Mouse (Mus musculus) skeletal muscle tissue, adult 2 months (tissue): ENCODE measurements at regions not wholly inside any gene's neighbourhood (a gene's known extent, or its start where the extent isn't known, plus 50 kb on each side); places are given as distances from the start of the nearest gene placed in this dataset.

Source experiments
- DNase-seq: peaks from one replicate; pipeline ENCODE4 v3.0.0-alpha.2; 2012; ENCODE audit warnings: low read depth, low spot score

DNA sequence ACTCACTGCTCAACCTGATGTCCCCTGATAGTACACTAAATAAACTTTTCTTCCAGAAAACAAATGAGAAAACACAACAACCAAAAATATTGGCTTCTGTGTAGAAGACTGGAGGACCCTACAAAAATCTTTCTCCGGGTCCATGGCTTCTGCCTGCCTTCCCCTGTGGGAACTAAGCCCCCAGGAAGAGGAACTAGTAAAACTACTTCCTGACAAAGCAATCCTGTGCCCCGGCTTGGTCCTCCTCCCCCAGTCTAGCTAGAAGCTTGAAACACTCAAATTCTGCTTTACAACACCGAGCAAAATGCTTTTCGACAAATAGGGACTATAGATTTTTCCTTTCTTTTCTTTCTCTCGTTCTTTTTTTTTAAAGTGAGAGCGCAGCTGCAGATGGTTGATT, 51.3 kb upstream of the Mki67 start:
- DNase-seq = no peak

DNA sequence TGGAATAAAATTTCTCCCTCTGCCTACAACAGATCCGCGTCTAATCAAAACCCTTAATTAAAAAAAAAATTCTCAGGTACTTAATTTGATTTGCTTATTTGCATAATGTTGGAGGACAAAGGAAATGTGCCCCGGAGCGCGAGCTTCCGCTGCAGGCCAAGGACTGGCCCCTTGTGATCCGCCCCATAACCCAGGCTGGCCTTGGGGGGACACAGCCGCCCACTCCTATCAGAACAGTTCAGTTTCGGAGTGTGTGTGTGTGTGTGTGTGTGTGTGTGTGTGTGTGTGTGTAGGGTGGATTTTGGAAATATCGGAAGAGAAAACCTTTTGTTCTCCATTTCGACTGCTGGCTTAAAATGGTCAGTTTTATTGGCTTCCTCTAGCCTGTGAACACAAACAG, 51.9 kb upstream of the Mki67 start:
- DNase-seq = no peak

DNA sequence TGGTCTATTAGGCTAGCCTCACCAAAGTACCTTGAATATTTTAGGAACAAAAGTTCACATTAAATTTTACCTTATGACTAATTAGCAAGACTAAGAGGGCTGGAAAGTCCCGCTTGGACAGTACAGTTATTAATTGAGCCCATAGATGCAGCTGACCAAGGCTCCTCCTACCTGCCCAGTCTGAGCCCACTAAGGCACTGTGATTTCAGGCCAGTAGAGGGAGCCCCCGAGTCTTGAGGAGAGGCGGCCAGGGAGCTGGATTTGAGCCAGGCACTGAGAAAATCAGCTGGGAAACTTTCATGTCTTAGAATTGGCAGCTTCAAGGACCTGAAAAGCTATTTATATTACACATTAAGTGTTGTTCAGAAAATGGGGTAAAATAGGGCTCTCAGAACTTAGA, 52.4 kb upstream of the Mki67 start:
- DNase-seq = peak; percentile 72

DNA sequence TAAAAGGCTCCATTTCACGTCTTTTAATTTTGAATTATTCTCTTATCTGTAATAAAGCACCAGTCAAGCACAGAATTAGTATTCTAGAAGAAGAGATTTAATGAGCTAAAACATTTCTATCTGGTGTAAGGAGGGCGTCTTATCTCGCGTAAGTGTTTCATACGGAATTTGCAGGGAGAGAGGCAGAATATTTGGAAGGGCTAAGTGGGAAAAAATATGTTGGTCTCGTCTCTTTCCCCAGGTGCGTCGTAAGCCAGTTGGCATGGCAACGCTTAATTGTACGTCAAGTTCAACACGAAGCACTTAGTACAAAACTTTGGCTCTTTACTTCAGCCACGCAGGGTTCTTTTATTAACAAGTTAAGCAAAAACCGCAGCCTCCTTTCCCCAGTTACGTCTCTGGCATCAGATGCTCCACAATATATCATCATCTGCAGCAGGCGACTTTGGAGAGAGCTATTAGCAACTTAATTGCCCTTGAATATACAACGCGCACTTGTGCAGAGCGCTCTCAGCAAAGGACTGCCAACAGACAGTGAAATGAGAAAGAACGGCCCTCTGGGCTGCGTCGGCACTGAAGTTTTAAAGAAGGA, 53.0 kb upstream of the Mki67 start:
- no peak for DNase-seq

DNA sequence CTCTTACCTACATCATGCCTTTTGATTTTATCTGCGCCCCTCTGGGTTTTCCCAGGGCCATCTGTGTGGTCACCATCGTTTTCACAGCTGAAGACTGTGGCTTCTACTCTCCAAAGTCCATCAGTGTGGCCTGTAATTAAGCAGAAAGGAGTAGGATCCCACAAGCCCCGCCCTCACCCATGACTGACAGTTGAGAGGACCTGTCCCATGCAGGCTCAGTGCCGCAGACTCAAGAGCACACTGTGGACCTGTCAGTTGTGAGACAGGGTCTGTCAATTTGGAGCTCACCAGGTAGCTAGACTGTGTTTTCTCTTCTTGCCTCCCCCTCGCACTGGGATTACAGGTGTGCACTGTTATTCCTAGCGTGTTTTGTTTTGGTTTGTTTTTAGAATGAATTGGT, 53.9 kb upstream of the Mki67 start:
- no peak for DNase-seq

DNA sequence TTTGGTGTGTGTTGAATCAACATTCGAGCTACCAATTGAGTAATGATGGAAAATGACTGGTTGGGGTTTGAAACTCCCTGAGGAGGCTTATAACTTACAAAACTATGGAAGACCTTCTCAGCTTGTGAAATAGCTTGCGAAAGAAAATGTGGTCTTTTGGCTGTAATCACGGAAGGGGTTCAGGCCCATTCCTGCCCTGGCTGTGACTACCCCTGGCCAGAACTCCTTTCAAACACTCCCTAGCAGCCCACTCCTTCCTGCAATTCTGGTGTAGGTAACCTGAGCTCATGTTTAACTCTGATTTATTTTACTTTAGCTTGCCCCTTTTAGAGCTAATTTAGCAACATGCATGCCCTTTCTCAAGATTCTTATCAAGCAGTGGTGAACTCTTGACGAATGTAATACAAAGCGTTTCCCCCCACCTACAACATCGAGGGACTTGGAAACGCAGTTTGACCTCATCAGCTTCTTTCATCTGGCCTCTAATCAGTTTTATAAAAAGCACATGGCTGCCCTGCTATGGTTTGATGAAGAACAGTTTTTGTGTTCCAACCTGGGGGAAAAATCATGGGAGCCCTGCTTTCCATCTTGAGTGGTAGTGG, 59.8 kb upstream of the Mki67 start:
- no peak for DNase-seq

DNA sequence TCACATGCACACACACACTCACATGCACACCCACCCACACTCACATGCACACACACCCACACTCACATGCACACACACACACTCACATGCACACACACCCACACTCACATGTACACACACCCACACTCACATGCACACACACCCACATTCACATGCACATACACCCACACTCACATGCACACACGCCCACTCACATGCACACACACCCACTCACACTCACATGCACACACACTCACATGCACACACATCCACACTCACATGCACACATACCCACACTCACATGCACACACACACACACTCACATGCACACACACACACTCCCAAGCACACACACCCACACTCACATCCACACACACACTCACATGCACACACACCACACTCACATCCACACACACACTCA, 74.0 kb upstream of the Mki67 start:
- no peak for DNase-seq

DNA sequence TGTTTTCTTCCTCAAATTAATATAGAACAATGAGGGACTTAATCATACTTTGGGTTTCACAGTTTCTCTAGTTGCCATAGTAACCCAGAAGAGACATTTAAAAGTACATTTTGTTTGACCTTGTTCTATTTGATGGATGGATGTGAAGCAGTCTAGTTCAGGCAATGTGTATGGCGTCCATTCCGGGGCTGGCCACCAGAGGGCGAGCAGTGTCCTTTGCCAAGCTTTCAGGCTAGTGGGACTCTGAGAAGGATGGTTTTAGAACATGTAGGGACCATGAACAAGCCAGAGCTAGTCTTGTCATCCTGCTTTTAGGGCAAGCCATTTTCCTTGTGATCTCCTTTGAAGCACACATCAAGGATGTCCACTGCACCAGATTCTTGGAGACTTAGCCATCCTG, 74.8 kb upstream of the Mki67 start:
- DNase-seq = no peak

DNA sequence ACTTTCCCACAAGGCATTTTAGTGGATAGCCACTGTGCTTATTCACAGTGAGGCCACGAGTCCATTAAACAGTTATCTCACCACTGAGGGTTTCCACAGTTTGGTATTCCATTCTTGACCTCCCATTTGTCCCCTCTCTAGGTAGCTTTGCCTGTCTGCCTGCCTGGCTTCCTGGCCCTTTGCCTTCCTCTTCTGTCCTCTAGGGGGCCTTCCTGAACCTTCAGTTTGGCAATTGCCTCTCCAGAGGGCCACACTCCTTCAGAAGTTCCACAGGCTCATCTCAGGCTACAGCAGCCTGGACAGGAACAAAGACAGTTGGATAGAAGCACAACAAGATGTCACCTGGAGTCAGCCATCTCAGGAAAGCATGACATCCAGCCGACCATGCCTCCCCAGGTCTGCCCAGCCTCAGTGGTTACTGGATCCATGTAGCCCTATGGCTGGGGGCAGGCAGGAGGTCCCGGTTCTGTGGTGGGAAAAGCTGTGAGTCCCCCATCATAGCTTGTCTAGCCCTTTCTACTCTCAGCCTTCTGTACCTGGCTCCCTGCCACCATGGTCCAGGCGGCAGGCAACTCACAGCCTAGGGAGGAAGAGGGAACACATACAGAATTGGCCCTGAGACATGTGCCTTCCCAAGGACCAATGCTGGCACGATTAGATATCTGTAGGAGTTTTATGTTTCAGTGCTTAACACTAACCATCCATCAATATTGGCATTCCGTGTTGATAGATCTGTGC, 76.0 kb upstream of the Mki67 start:
- no peak for DNase-seq

DNA sequence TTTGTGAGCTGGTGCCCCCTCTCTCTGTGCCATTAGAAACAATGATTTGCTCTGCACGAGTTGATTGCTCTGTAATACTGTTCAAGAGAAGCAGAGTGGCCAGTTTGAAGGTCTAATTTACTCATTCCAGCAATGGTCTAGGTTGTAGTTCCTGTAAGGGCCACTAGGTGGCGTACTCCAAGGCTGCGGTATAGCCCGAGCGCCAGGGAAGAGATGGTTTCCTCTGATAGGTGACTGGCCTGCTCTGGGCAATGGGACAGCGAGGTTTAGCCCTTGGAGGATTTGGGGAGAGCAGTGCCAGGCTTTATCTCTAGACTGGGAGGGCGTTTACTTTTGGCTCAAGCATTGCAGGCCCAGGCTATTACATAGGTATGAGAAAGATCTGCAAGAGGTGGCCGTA, 76.8 kb upstream of the Mki67 start:
- no peak for DNase-seq

DNA sequence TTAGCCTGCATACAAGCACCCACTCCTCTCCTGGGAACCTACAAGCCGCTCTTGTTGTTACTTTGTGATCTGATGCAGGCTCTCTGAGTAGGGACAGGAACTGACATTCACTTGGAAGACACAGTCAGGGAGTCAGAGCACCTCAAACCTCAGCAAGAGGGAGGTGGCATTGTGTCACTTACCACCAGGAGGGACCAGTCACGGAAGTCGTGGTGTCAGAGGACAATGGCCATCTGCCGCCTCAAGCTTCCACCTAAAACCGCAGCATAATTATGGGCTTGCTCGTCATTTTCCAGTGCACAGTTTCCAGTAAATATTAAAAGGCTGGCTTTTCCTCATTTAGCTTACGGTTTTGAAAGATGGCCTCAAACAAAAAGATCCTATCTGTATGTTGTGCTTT, 78.1 kb upstream of the Mki67 start:
- no peak for DNase-seq

DNA sequence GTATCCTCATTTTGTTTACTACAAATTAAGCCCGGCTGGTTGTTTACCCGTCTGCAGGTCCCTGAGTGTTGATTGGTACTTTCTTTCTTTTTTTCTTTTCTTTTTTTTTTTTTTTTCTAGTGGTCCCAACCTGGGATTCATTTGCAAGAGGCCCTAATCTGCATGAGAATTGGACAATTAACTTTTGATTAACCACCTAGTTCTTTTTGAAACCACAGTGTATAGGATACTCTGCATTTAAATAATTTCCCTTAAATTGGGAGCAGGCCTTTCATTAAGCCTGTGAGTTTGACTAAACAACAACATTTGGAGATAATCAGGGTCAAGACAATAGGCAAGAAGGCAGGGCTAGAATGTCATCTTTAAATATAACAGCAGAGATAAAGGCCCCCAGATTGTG, 78.5 kb upstream of the Mki67 start:
- no peak for DNase-seq

DNA sequence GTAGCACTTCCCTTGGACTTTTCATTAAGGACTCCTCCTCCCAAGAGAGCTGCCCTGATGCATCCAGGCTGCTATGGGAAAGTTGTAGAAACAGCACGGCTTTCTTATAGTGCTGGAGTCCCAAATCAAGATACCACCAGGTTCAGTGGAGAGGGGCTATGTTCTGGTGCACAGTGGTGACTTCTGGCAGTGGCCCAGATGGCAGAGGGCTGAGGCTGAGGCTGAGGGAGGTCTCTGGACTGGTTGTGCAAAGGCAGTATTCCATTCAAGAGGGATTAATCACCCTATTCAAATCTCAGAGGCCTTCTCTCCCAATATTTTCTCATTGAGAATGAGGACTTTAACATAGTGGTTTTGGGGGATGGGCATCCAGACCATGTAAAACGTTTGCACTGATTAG, 82.3 kb upstream of the Mki67 start:
- no peak for DNase-seq

DNA sequence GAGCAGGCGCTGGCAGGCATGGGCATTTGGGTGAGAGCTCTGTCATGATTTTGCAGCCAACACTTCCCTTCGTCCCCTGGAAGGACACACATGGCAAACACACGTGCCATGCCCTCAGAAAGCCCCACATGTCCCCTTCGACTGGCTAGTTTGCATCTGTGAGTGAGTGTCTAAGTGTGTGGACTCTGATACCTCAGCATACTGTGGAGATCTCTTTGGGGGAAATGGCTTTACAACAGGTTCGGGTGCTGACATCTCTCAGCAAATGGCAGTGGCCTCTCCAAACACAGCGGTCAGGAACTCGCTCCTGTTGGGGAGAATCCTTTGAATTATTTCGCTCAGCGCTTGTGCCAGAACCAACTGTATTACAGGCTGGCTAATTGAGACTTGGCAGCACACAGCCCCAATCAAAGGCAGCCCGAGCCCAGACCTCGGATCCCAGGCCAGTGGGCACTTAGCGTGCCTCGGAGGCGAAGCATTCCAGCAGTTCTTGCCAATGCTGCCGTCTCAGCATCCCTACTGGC, 86.5 kb upstream of the Mki67 start:
- DNase-seq = no peak

DNA sequence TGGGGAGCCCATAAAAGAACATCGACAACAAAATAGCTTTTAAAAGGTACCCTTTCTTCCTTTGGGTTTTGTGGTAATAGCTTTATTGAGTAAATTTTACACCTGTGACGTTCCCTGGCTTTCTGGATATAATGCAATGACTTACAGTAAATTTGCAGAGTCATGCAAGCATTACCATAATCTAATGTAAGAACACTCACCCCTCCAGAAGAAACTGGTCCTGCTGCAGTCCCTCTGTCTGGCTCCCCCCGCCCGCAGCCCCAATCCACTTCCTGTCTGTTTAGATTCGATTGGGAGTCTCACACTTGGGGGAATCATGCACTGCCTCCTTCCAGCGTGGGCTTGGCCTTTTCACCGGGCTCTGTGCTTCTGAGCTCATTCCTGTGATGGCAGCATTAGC, 88.6 kb upstream of the Mki67 start:
- no peak for DNase-seq

DNA sequence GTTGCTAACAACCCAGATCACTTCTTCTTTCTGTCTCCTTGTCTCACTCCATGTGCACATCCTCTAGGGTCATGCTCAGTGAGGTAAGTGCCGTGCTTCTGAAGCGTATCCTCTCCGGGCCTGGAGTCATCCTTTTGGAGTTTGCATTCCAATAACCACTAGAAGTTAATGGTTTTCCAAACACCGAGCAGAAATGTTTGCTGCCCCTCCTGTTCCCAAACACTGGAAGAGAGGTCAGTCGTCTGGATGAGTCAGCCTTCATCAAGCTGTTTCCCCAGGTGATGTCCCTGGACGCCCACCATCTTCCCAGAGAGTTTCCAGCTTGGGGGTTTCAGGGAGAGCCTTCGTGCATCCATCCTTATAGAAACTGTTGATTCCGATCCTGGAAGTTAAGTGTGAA, 90.0 kb upstream of the Mki67 start:
- no peak for DNase-seq

DNA sequence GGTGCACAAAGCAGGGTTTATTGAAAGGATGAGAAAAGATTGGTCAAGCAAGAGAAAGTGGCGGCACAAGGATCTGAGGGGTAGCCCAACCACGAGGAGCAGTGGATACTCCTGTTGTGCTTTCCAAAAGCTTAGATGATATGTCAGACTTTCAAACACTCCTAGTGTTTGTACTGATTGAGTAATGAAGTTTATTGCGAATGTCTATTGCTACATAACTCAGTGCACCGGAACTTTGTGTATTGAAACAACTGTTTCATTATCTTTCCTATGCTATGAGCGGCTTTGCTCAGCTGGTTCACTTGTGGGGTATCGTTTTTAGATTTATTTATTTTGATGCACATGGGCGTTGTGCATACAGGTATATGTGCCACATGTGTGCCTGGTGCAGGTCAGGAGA, 90.5 kb upstream of the Mki67 start:
- DNase-seq = no peak

DNA sequence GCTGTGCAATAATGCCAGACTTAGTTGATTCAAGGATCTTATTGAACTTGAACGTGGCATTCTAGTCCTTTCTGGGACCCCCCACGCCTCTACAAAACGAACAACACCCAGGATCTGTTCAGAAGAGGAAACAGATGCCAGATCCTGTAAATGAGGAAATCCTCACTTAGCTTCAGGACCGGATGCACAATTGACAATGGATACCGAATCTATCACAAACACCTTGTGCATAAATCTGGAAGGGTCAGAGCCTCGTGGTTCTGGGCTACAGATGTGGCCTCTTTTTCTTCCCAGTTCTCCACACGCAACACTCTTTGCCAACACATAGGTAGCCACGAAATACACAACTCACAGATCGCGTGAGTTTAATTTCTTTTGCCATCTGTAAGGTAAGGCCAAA, 93.0 kb upstream of the Mki67 start:
- no peak for DNase-seq

DNA sequence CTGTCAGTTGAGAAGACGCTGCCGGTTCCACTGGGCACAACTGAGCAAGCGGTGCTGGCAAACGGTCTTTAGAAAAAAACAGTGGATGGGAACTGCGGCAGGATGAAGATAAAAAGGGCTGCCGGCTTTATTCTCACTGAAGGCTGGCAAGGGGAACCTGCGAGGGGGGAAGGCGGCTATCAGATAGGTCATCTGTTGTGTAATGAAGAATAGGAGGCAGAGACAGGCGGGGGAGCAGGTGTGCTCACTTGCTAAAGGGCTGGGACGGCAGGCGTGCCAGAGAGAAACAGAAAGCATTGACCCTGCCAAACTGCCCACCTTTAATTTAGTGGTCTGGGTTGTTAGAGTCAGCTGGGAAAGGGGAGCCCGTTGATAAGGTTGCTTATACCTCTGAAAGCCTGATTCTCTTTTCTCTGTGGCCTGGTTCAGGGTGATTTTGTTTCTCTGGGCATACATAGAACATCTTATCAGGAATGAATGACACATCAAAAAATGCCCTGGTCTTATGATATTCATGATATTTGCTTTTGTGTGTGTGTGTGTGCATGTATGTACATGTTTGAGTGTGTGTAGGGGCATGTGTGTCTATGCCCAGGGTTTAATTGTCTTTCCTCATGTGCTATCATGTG, 93.7 kb upstream of the Mki67 start:
- no peak for DNase-seq

DNA sequence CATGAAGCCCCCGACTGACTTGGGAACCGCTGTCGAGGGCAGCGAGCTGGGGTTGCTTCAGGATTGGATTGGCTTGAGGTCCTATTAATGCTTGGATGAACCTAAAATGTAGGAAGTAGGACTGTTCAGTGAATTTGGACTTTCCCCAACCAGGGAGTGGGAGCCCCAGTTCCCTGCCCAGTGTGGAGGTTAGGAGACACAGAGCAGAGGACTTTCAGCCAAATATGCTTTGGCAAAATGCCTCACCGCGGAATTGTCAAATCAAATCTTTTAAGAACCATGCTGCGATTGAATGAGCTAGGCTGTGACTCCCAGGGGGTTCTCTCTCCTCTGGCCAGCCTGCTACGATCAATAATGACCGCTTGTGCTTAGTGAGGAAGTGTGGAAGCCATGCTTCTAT, 94.8 kb upstream of the Mki67 start:
- no peak for DNase-seq

DNA sequence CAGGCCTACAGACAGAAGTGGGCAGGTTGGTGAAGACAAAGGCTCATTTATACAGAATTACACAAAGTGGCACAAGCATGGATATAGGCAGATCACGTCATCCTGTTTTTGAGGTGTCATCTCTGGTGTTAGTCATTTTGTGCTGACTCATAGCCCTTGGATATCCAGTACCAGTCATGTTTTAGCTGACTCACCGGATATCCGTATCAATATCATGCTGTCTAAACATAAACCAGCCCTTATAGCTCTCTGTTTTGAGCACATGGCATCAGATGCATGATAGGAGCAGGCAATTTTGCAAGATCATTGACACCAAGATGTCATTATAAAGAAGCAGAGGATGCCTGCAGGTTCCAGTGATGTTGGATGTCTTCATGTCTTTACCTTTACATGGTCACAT, 97.5 kb upstream of the Mki67 start:
- DNase-seq = no peak

DNA sequence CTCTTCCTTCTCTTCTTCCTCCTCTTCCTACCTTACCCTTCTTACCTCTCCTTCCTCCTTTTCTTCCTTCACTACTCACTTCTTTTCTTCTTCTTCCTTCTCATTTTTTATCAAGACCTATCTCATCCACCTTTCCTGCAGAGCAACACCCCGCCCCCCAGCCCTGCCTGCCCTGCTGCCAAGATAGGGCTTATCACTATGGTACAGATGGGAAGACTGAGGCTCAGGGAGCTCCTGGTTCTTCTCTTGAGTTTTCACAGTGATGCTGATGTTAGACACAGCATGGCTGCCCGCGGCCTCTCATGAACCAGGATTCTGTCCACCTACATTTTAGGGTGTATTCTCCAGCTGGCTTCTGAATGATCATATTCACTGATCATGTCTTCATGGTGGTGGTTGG, 100.0 kb upstream of the Mki67 start:
- DNase-seq = no peak

DNA sequence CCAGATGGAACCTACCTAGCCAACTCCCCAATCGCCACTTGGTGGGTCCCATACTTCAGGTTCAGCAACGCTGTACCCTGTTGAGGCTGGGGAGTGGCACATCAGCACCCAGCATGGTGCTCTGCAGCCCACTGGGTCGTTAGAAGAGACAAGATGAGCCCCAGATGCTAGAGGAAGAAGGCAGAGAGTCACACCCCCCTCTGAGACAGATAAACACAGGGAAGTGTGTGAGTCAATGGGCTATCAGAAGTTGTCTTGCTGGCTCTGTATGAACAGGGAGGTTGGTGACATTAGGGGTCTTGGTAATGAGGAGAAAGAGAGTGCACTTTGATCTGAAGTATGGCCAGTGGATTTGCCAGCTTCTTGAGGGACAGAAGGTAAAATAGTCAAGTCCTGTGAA, 101.7 kb upstream of the Mki67 start:
- no peak for DNase-seq
